Mouse (Mus musculus) MEL (cell line): ENCODE data around the gene Mark2. TPM values are rescaled to one million over a fixed set of nuclear protein-coding genes. Genes with fewer than 3 reads are reported as not detected.
A peak's percentile ranks its signal among the peaks of the same experiment; 100 is the strongest.

Experiments
- DNase-seq: peaks from one replicate; pipeline ENCODE4 v3.0.0; 2011; ENCODE audit warnings: low read depth, low spot score
- H3K27ac ChIP-seq: 2 replicates; pipeline ENCODE4 v1.5.1; 2012; ENCODE audit warnings: low read depth, mild to moderate bottlenecking, control low read depth, low read length, moderate library complexity; ENCODE audit not compliant: control insufficient read depth
- H3K27me3 ChIP-seq, 2 experiments: fragments of 150-350 bp in 1 of 2; sonication (generic) in 1 of 2; 2 replicates each; pipeline ENCODE4 v1.6.1; 2012; ENCODE audit warnings: low read length in 2 of 2, mild to moderate bottlenecking in 2 of 2, improper control_type of control experiment in 1 of 2, moderate library complexity in 1 of 2; ENCODE audit not compliant: insufficient read depth in 2 of 2, control insufficient read depth in 1 of 2
- H3K36me3 ChIP-seq, 2 experiments: 2 replicates each; pipeline ENCODE4 v1.6.1; 2012 to 2014; ENCODE audit warnings: low read length in 2 of 2, improper control_type of control experiment in 1 of 2, inconsistent platforms in 1 of 2, mild to moderate bottlenecking in 1 of 2; ENCODE audit not compliant: insufficient read depth in 2 of 2, control insufficient read depth in 1 of 2
- H3K4me1 ChIP-seq, 2 experiments: fragments of 150-350 bp in 1 of 2; sonication (generic) in 1 of 2; 2 replicates each; pipeline ENCODE4 v1.6.1; 2012; ENCODE audit warnings: low read length in 2 of 2, improper control_type of control experiment in 1 of 2, mild to moderate bottlenecking in 1 of 2; ENCODE audit not compliant: insufficient read depth in 2 of 2, control insufficient read depth in 1 of 2
- H3K4me3 ChIP-seq, 2 experiments: fragments of 150-350 bp in 1 of 2; sonication (generic) in 1 of 2; 2 replicates each; pipeline ENCODE4 v1.5.1; 2012; ENCODE audit warnings: low read depth in 2 of 2, low read length in 2 of 2, mild to moderate bottlenecking in 2 of 2, moderate library complexity in 2 of 2, control low read depth in 1 of 2, improper control_type of control experiment in 1 of 2; ENCODE audit not compliant: control insufficient read depth in 1 of 2, insufficient read depth in 1 of 2
- H3K79me2 ChIP-seq: 2 replicates; pipeline ENCODE4 v1.6.1; 2012; ENCODE audit warnings: mild to moderate bottlenecking, low read length, moderate library complexity; ENCODE audit not compliant: control insufficient read depth, poor library complexity, insufficient read depth
- H3K9ac ChIP-seq: 2 replicates; pipeline ENCODE4 v1.6.1; 2012; ENCODE audit warnings: low read depth, mild to moderate bottlenecking, control low read depth, low read length, moderate library complexity; ENCODE audit not compliant: control insufficient read depth, poor library complexity, severe bottlenecking
- H3K9me3 ChIP-seq: fragments of 150-350 bp; sonication (generic); replicated peaks from 2 replicates; pipeline ENCODE4 v1.6.1; 2012; ENCODE audit warnings: mild to moderate bottlenecking, low read length, improper control_type of control experiment, moderate library complexity; ENCODE audit not compliant: insufficient read depth
- BHLHE40 ChIP-seq: IDR thresholded peaks from 2 replicates; pipeline ENCODE4 v1.6.1; 2012; ENCODE audit warnings: low read depth, mild to moderate bottlenecking, inconsistent platforms, low read length, improper control_type of control experiment, borderline replicate concordance
- CHD1 ChIP-seq: IDR thresholded peaks from 2 replicates; pipeline ENCODE4 v1.6.1; 2012; ENCODE audit warnings: low read depth, mild to moderate bottlenecking, inconsistent platforms, low read length, improper control_type of control experiment
- CHD2 ChIP-seq: IDR thresholded peaks from 2 replicates; pipeline ENCODE4 v1.6.1; 2011; ENCODE audit warnings: low read length, improper control_type of control experiment
- CTCF ChIP-seq, 3 experiments: IDR thresholded peaks in 2 of 3; conservative IDR thresholded peaks in 1 of 3; 2 replicates each; pipeline ENCODE4 v1.5.1; 2011 to 2012; ENCODE audit warnings: low read length in 3 of 3, low read depth in 2 of 3, mild to moderate bottlenecking in 2 of 3, improper control_type of control experiment in 1 of 3, inconsistent platforms in 1 of 3, mixed read lengths in 1 of 3, moderate library complexity in 1 of 3; ENCODE audit not compliant: control insufficient read depth in 1 of 3, insufficient read depth in 1 of 3, poor library complexity in 1 of 3, severe bottlenecking in 1 of 3
- E2F4 ChIP-seq: IDR thresholded peaks from 2 replicates; pipeline ENCODE4 v1.6.1; 2011; ENCODE audit warnings: low read depth, low read length, improper control_type of control experiment, borderline replicate concordance
- ELF1 ChIP-seq: IDR thresholded peaks from 2 replicates; pipeline ENCODE4 v1.6.1; 2014; ENCODE audit warnings: low read depth, mild to moderate bottlenecking, inconsistent platforms, low read length, improper control_type of control experiment, moderate library complexity
- EP300 ChIP-seq, 2 experiments: IDR thresholded peaks; 2 replicates each; pipeline ENCODE4 v1.6.1; 2011; ENCODE audit warnings: improper control_type of control experiment in 2 of 2, low read length in 2 of 2, low read depth in 1 of 2, mild to moderate bottlenecking in 1 of 2
- ETS1 ChIP-seq: IDR thresholded peaks from 2 replicates; pipeline ENCODE4 v1.6.1; 2012; ENCODE audit warnings: low read depth, mild to moderate bottlenecking, inconsistent platforms, low read length, improper control_type of control experiment, moderate library complexity
- GABPA ChIP-seq: IDR thresholded peaks from 2 replicates; pipeline ENCODE4 v1.6.1; 2012; ENCODE audit warnings: low read depth, mild to moderate bottlenecking, inconsistent platforms, low read length, improper control_type of control experiment, moderate library complexity
- GATA1 ChIP-seq: IDR thresholded peaks from 2 replicates; pipeline ENCODE4 v1.6.1; 2011; ENCODE audit warnings: low read depth, low read length, improper control_type of control experiment
- HCFC1 ChIP-seq: IDR thresholded peaks from 2 replicates; pipeline ENCODE4 v1.6.1; 2012; ENCODE audit warnings: low read depth, mild to moderate bottlenecking, inconsistent platforms, low read length, improper control_type of control experiment, moderate library complexity
- JUND ChIP-seq: IDR thresholded peaks from 2 replicates; pipeline ENCODE4 v1.6.1; 2011; ENCODE audit warnings: low read depth, mild to moderate bottlenecking, improper control_type of control experiment, low read length
- KAT2A ChIP-seq: conservative IDR thresholded peaks from 2 replicates; pipeline ENCODE4 v1.6.1; 2012; ENCODE audit warnings: low read depth, low read length, improper control_type of control experiment, inconsistent platforms
- MAFK ChIP-seq: IDR thresholded peaks from 2 replicates; pipeline ENCODE4 v1.6.1; 2011; ENCODE audit warnings: low read depth, mild to moderate bottlenecking, low read length, improper control_type of control experiment, borderline replicate concordance
- MAX ChIP-seq: IDR thresholded peaks from 2 replicates; pipeline ENCODE4 v1.6.1; 2011; ENCODE audit warnings: low read length, improper control_type of control experiment
- MEF2A ChIP-seq: IDR thresholded peaks from 2 replicates; pipeline ENCODE4 v1.6.1; 2014; ENCODE audit warnings: low read depth, mild to moderate bottlenecking, inconsistent platforms, low read length, improper control_type of control experiment; ENCODE audit not compliant: poor library complexity, insufficient replicate concordance, severe bottlenecking; ENCODE audit errors: extremely low read depth
- MYB ChIP-seq: IDR thresholded peaks from 2 replicates; pipeline ENCODE4 v1.6.1; 2011; ENCODE audit warnings: mild to moderate bottlenecking, low read depth, low read length, improper control_type of control experiment
- MYC ChIP-seq: IDR thresholded peaks from 2 replicates; pipeline ENCODE4 v1.6.1; 2011; ENCODE audit warnings: low read depth, mild to moderate bottlenecking, low read length, improper control_type of control experiment, moderate library complexity
- NELFE ChIP-seq: IDR thresholded peaks from 2 replicates; pipeline ENCODE4 v1.6.1; 2011; ENCODE audit warnings: low read depth, low read length, improper control_type of control experiment
- POLR2A ChIP-seq, 2 experiments: IDR thresholded peaks; 2 replicates each; pipeline ENCODE4 v1.6.1; 2011 to 2012; ENCODE audit warnings: low read length in 2 of 2, mild to moderate bottlenecking in 2 of 2, control low read depth in 1 of 2, improper control_type of control experiment in 1 of 2, low read depth in 1 of 2, moderate library complexity in 1 of 2; ENCODE audit not compliant: control insufficient read depth in 1 of 2, insufficient read depth in 1 of 2, poor library complexity in 1 of 2
- POLR2AphosphoS2 ChIP-seq: IDR thresholded peaks from 2 replicates; pipeline ENCODE4 v1.6.1; 2011; ENCODE audit warnings: low read length, improper control_type of control experiment
- POLR2AphosphoS5 ChIP-seq: IDR thresholded peaks from 2 replicates; pipeline ENCODE4 v1.6.1; 2012; ENCODE audit warnings: low read depth, borderline replicate concordance, mild to moderate bottlenecking, inconsistent platforms, low read length, moderate library complexity, mixed read lengths
- RAD21 ChIP-seq: IDR thresholded peaks from 2 replicates; pipeline ENCODE4 v1.6.1; 2011; ENCODE audit warnings: mild to moderate bottlenecking, low read depth, low read length, improper control_type of control experiment
- RCOR1 ChIP-seq: IDR thresholded peaks from 2 replicates; pipeline ENCODE4 v1.6.1; 2012; ENCODE audit warnings: low read depth, mild to moderate bottlenecking, inconsistent platforms, low read length, improper control_type of control experiment
- SIN3A ChIP-seq: IDR thresholded peaks from 2 replicates; pipeline ENCODE4 v1.6.1; 2012; ENCODE audit warnings: low read length, improper control_type of control experiment, inconsistent platforms
- SMC3 ChIP-seq: IDR thresholded peaks from 2 replicates; pipeline ENCODE4 v1.6.1; 2011; ENCODE audit warnings: low read depth, low read length, improper control_type of control experiment
- TAL1 ChIP-seq: IDR thresholded peaks from 2 replicates; pipeline ENCODE4 v1.6.1; 2012; ENCODE audit warnings: mild to moderate bottlenecking, inconsistent platforms, low read length, moderate library complexity, mixed read lengths
- TBP ChIP-seq: IDR thresholded peaks from 2 replicates; pipeline ENCODE4 v1.8.0; 2011; ENCODE audit warnings: low read depth, low read length, improper control_type of control experiment
- UBTF ChIP-seq: IDR thresholded peaks from 2 replicates; pipeline ENCODE4 v1.6.1; 2012; ENCODE audit warnings: low read depth, mild to moderate bottlenecking, inconsistent platforms, low read length, improper control_type of control experiment, moderate library complexity, borderline replicate concordance; ENCODE audit not compliant: insufficient read depth
- USF1 ChIP-seq: IDR thresholded peaks from 2 replicates; pipeline ENCODE4 v1.6.1; 2014; ENCODE audit warnings: low read depth, mild to moderate bottlenecking, inconsistent platforms, low read length, improper control_type of control experiment, moderate library complexity
- USF2 ChIP-seq, 2 experiments: IDR thresholded peaks; 2 replicates each; pipeline ENCODE4 v1.6.1; 2011 to 2012; ENCODE audit warnings: improper control_type of control experiment in 2 of 2, low read length in 2 of 2, borderline replicate concordance in 1 of 2, inconsistent platforms in 1 of 2, low read depth in 1 of 2, mild to moderate bottlenecking in 1 of 2; ENCODE audit not compliant: insufficient read depth in 1 of 2
- ZC3H11A ChIP-seq: IDR thresholded peaks from 2 replicates; pipeline ENCODE4 v1.6.1; 2012; ENCODE audit warnings: low read depth, mild to moderate bottlenecking, inconsistent platforms, low read length, improper control_type of control experiment
- ZKSCAN1 ChIP-seq: IDR thresholded peaks from 2 replicates; pipeline ENCODE4 v1.6.1; 2012; ENCODE audit warnings: low read depth, mild to moderate bottlenecking, inconsistent platforms, low read length, improper control_type of control experiment, moderate library complexity
- ZMIZ1 ChIP-seq: IDR thresholded peaks from 2 replicates; pipeline ENCODE4 v1.6.1; 2012; ENCODE audit warnings: low read depth, mild to moderate bottlenecking, inconsistent platforms, low read length, improper control_type of control experiment, moderate library complexity
- ZNF384 ChIP-seq: IDR thresholded peaks from 2 replicates; pipeline ENCODE4 v1.6.1; 2012; ENCODE audit warnings: low read depth, mild to moderate bottlenecking, inconsistent platforms, low read length, improper control_type of control experiment
- polyA plus RNA-seq, 2 experiments: library from polyadenylated mRNA; stranded (reverse) in 1 of 2; unstranded in 1 of 2; fragments of >175 nt in 1 of 2; fragments of >200 nt in 1 of 2; gene quantifications; 2 replicates each; pipeline versions ENCODE4 v1.2.1 to v1.2.4; 2012; ENCODE audit warnings: low replicate concordance in 2 of 2, low read depth in 1 of 2; ENCODE audit not compliant: insufficient read length in 2 of 2, insufficient read depth in 1 of 2, missing spikeins in 1 of 2
- total RNA-seq: library from RNA; depleted of rRNA; stranded (reverse); fragments of 300-350 nt; gene quantifications from 2 replicates; pipeline ENCODE4 v1.2.3, GENCODE M21; 2012; rRNA removed

Mark2 gene
- total RNA-seq: 34.6 and 36.1 TPM in 2 replicates
- 10 to 100 TPM in 1 of 2 experiments, not detected in 1; 72.4 TPM for polyA plus RNA-seq

GRCm38 (mm10) chr19:7341512-7342397 lies at the start of gene Mark2:
Gene Mark2 (minus strand): TSS chr19:7341860.
- no peaks in the 10 kb centered on the region for H3K9me3 ChIP-seq
- H3K36me3 ChIP-seq: peaks cover 0 to 33% of the 10 kb centered on the region in 2 experiments; a peak in 2 of 4 replicates
- peak within 1 kb of the TSS; percentile 78 to 86 for H3K4me3 ChIP-seq
- no peaks in the 10 kb centered on the region for H3K27me3 ChIP-seq
- DNase-seq: peak; percentile 99
- H3K27ac ChIP-seq: peak within 1 kb of the TSS; percentile 91
- peak within 1 kb of the TSS; percentile 97 for H3K9ac ChIP-seq
- H3K4me1 ChIP-seq: peaks cover 12 to 38% of the 10 kb centered on the region in 2 experiments
- peaks cover 44% of the 10 kb centered on the region for H3K79me2 ChIP-seq
- TF ChIP-seq ETS1 (peak; percentile 87), NELFE (peak; percentile 74), HCFC1 (peak; percentile 69; the same call in 1 of the 2 replicates), ZKSCAN1 (no peak), MYB (peak; percentile 93), MEF2A (no peak), CTCF (IDR thresholded peaks at IDR 0.05 in 2 of 3, conservative IDR thresholded peaks at IDR 0.05 in 1 of 3; ENCODE audit: control insufficient read depth in 1 of 3, insufficient read depth in 1 of 3, low read depth in 2 of 3, low read length in 3 of 3, poor library complexity in 1 of 3, severe bottlenecking in 1 of 3) (no peak), E2F4 (no peak), POLR2A (IDR thresholded peaks at IDR 0.05; ENCODE audit: control insufficient read depth in 1 of 2, insufficient read depth in 1 of 2, low read depth in 1 of 2, low read length in 2 of 2, poor library complexity in 1 of 2) (peak; percentile 42 to 71; a peak in 3 of 4 replicates), TBP (peak; percentile 81), POLR2AphosphoS5 (no peak), RCOR1 (peak; percentile 48; the same call in 1 of the 2 replicates), CHD1 (no peak), JUND (no peak), BHLHE40 (peak; percentile 57; the same call in 1 of the 2 replicates), ZNF384 (no peak), MYC (peak; percentile 93), EP300 (IDR thresholded peaks at IDR 0.05; ENCODE audit: low read depth in 1 of 2, low read length in 2 of 2) (peak; percentile 77 to 90), CHD2 (no peak), SIN3A (peak; percentile 98), GABPA (no peak), ZMIZ1 (no peak; the same call in none of the 2 replicates), SMC3 (peak; percentile 19; the same call in 1 of the 2 replicates), TAL1 (no peak), RAD21 (no peak), GATA1 (peak; percentile 77), UBTF (no peak), ELF1 (peak; percentile 95), ZC3H11A (no peak), MAFK (no peak), MAX (peak; percentile 95), USF1 (0 out of 2 replicates have a peak, but pooled peaks have one; percentile 17), POLR2AphosphoS2 (peak; percentile 73), KAT2A (peak; percentile 20), USF2 (IDR thresholded peaks at IDR 0.05; ENCODE audit: borderline replicate concordance in 1 of 2, insufficient read depth in 1 of 2, low read depth in 1 of 2, low read length in 2 of 2) (no peak)
